Mouse (Mus musculus) erythroblast, embryonic 14.5 days (primary cell): ENCODE results near the gene Zfr2.

ENCODE experiments used
- GATA1 ChIP-seq: IDR thresholded peaks from 2 replicates; pipeline ENCODE4 v1.6.1; 2012; ENCODE audit warnings: low read length, inconsistent platforms, mixed read lengths
- TAL1 ChIP-seq: IDR thresholded peaks from 3 replicates; pipeline ENCODE4 v1.6.1; 2012; ENCODE audit warnings: low read length, inconsistent platforms, mixed read lengths

DNA sequence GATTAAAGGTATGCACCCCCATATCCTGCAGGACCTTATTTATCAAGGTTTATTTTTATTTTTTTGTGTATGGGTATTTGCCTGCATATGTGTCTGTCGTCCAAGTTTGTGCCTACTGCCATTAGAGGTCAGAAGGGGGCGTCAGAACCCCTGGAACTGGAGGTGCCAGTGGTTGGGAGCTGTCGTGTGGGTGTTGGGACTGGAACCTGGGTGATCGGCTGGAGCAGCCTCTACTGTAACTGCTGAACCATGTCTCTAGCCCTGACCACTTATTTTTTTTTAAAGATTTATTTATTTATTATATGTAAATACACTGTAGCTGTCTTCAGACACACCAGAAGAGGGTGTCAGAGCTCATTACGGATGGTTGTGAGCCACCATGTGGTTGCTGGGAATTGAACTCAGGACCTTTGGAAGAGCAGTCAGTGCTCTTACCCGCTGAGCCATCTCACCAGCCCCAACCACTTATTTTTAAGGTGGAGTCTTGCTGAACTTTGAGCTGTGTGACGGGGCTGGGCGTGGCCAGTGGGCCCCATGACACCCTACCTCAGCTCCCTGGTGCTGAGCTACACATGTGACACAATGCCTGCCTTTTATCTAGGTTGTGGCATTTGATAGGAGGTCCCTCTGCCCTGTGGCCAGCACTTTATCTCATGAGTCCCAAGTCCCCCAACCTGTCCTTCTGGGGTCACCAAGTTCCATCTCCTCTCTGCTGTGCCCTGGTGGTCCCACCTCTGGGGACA, 29.8 kb upstream of the Zfr2 start:
- TF ChIP-seq GATA1 (no peak), TAL1 (no peak)
